Mouse (Mus musculus): ENCODE results near the gene Fam120b. TPM values are rescaled to one million over a fixed set of nuclear protein-coding genes. Genes with fewer than 3 reads are reported as not detected.

The Fam120b gene
- 13.0 and 15.3 TPM in 2 replicates for polyA plus RNA-seq (2014; fragmentation: Nextera tagmentation; extraction: Ambion mirVana)

GRCm38 (mm10) chr17:15395997-15396675 is at the start of gene Fam120b:
Gene Fam120b (plus strand): TSS chr17:15396202.
- H3K4me2 ChIP-seq = peak within 1 kb of the TSS; percentile 77
- H3K27ac ChIP-seq (ENCODE audit: low read depth, low read length) = 0 out of 2 replicates have a peak within 1 kb of the TSS, but pooled peaks have one; percentile 3
- no peaks in the 10 kb centered on the region for H3K27me3 ChIP-seq (replicated peaks; ENCODE audit: control insufficient read depth, insufficient read depth, low read length)
- H3K4me3 ChIP-seq (ENCODE audit: low read depth, low read length) = peak within 1 kb of the TSS; percentile 63
- DNase-seq (ENCODE audit: low spot score) = peak; percentile 80
- peaks cover 3% of the 10 kb centered on the region; the same call in 1 of the 2 replicates for H3K4me1 ChIP-seq (replicated peaks; ENCODE audit: control insufficient read depth, insufficient read depth, low read length)
- peak within 1 kb of the TSS; percentile 61 for H3K9ac ChIP-seq (ENCODE audit: low read depth, low read length)
- 3% methylated on average over 31 of the region's 31 CpGs for WGBS
- no peaks in the 10 kb centered on the region for H3K36me3 ChIP-seq (ENCODE audit: control insufficient read depth, insufficient read depth, low read length)
- peak; percentile 92 for ATAC-seq (replicated peaks; ENCODE audit: low FRiP score)
- H3K9me3 ChIP-seq (ENCODE audit: control insufficient read depth, low read length) = no peaks in the 10 kb centered on the region

- Histone ChIP-seq H3K9ac (ENCODE audit: low read depth, low read length) (no peak overlapping the region), H3K4me1 (replicated peaks; ENCODE audit: control insufficient read depth, insufficient read depth, low read length) (no peaks in the 10 kb centered on the region), H3K27me3 (replicated peaks; ENCODE audit: control insufficient read depth, insufficient read depth, low read length) (no peaks in the 10 kb centered on the region), H3K4me3 (ENCODE audit: low read depth, low read length) (no peak overlapping the region), H3K27ac (ENCODE audit: low read depth, low read length) (no peak overlapping the region), H3K36me3 (ENCODE audit: control insufficient read depth, insufficient read depth, low read length) (no peaks in the 10 kb centered on the region), H3K4me2 (no peak overlapping the region), H3K9me3 (ENCODE audit: control insufficient read depth, low read length) (no peaks in the 10 kb centered on the region)
- DNase-seq (ENCODE audit: low spot score) = no peak
- WGBS = 81% methylated on average over 2 of the region's 2 CpGs
- no peak for ATAC-seq (replicated peaks; ENCODE audit: low FRiP score)
Measured at GRCm38 (mm10) chr17:15350152-15350551, 45.9 kb upstream of the Fam120b start.

- Histone ChIP-seq H3K4me3 (ENCODE audit: low read depth, low read length) (no peak overlapping the region), H3K9ac (ENCODE audit: low read depth, low read length) (no peak overlapping the region), H3K27me3 (replicated peaks; ENCODE audit: control insufficient read depth, insufficient read depth, low read length) (no peaks in the 10 kb centered on the region), H3K9me3 (ENCODE audit: control insufficient read depth, low read length) (no peaks in the 10 kb centered on the region), H3K4me1 (replicated peaks; ENCODE audit: control insufficient read depth, insufficient read depth, low read length) (no peaks in the 10 kb centered on the region), H3K36me3 (ENCODE audit: control insufficient read depth, insufficient read depth, low read length) (no peaks in the 10 kb centered on the region), H3K4me2 (no peak overlapping the region), H3K27ac (ENCODE audit: low read depth, low read length) (no peak overlapping the region)
- no peak for DNase-seq (ENCODE audit: low spot score)
- ATAC-seq (replicated peaks; ENCODE audit: low FRiP score) = no peak
- WGBS = 62% methylated on average over 10 of the region's 10 CpGs
Measured at GRCm38 (mm10) chr17:15352869-15353610, 43.0 kb upstream of the Fam120b start.

- Histone ChIP-seq H3K4me3 (ENCODE audit: low read depth, low read length) (no peak overlapping the region), H3K27me3 (replicated peaks; ENCODE audit: control insufficient read depth, insufficient read depth, low read length) (no peaks in the 10 kb centered on the region), H3K36me3 (ENCODE audit: control insufficient read depth, insufficient read depth, low read length) (no peaks in the 10 kb centered on the region), H3K4me2 (no peak overlapping the region), H3K4me1 (replicated peaks; ENCODE audit: control insufficient read depth, insufficient read depth, low read length) (no peaks in the 10 kb centered on the region), H3K9ac (ENCODE audit: low read depth, low read length) (no peak overlapping the region), H3K9me3 (ENCODE audit: control insufficient read depth, low read length) (no peaks in the 10 kb centered on the region), H3K27ac (ENCODE audit: low read depth, low read length) (no peak overlapping the region)
- WGBS = 76% methylated on average over 2 of the region's 2 CpGs
- ATAC-seq (replicated peaks; ENCODE audit: low FRiP score) = no peak
- DNase-seq (ENCODE audit: low spot score) = no peak
Measured at GRCm38 (mm10) chr17:15354006-15354405, 42.0 kb upstream of the Fam120b start.

GRCm38 (mm10) chr17:15355072-15355471 is 40.9 kb upstream of the Fam120b start:
- WGBS = 86% methylated on average over 3 of the region's 3 CpGs
- Histone ChIP-seq H3K9me3 (ENCODE audit: control insufficient read depth, low read length) (no peaks in the 10 kb centered on the region), H3K9ac (ENCODE audit: low read depth, low read length) (no peak overlapping the region), H3K4me3 (ENCODE audit: low read depth, low read length) (no peak overlapping the region), H3K36me3 (ENCODE audit: control insufficient read depth, insufficient read depth, low read length) (no peaks in the 10 kb centered on the region), H3K4me2 (no peak overlapping the region), H3K27ac (ENCODE audit: low read depth, low read length) (no peak overlapping the region), H3K4me1 (replicated peaks; ENCODE audit: control insufficient read depth, insufficient read depth, low read length) (no peaks in the 10 kb centered on the region), H3K27me3 (replicated peaks; ENCODE audit: control insufficient read depth, insufficient read depth, low read length) (no peaks in the 10 kb centered on the region)
- ATAC-seq (replicated peaks; ENCODE audit: low FRiP score) (no peak), DNase-seq (ENCODE audit: low spot score) (no peak)

GRCm38 (mm10) chr17:15356526-15356925 is 39.5 kb upstream of the Fam120b start:
- no peak overlapping the region for H3K4me2 ChIP-seq
- H3K27me3 ChIP-seq (replicated peaks; ENCODE audit: control insufficient read depth, insufficient read depth, low read length) = no peaks in the 10 kb centered on the region
- no peaks in the 10 kb centered on the region for H3K9me3 ChIP-seq (ENCODE audit: control insufficient read depth, low read length)
- H3K27ac ChIP-seq (ENCODE audit: low read depth, low read length) = no peak overlapping the region
- no peak overlapping the region for H3K4me3 ChIP-seq (ENCODE audit: low read depth, low read length)
- H3K4me1 ChIP-seq (replicated peaks; ENCODE audit: control insufficient read depth, insufficient read depth, low read length) = no peaks in the 10 kb centered on the region
- DNase-seq (ENCODE audit: low spot score) = no peak
- H3K36me3 ChIP-seq (ENCODE audit: control insufficient read depth, insufficient read depth, low read length) = no peaks in the 10 kb centered on the region
- H3K9ac ChIP-seq (ENCODE audit: low read depth, low read length) = no peak overlapping the region
- no peak for ATAC-seq (replicated peaks; ENCODE audit: low FRiP score)
- 80% methylated on average over 5 of the region's 5 CpGs for WGBS

GRCm38 (mm10) chr17:15357071-15357470 is 38.9 kb upstream of the Fam120b start:
- Histone ChIP-seq H3K4me2 (no peak overlapping the region), H3K27me3 (replicated peaks; ENCODE audit: control insufficient read depth, insufficient read depth, low read length) (no peaks in the 10 kb centered on the region), H3K4me1 (replicated peaks; ENCODE audit: control insufficient read depth, insufficient read depth, low read length) (no peaks in the 10 kb centered on the region), H3K4me3 (ENCODE audit: low read depth, low read length) (no peak overlapping the region), H3K9me3 (ENCODE audit: control insufficient read depth, low read length) (no peaks in the 10 kb centered on the region), H3K36me3 (ENCODE audit: control insufficient read depth, insufficient read depth, low read length) (no peaks in the 10 kb centered on the region), H3K9ac (ENCODE audit: low read depth, low read length) (no peak overlapping the region), H3K27ac (ENCODE audit: low read depth, low read length) (no peak overlapping the region)
- 58% methylated on average over 3 of the region's 3 CpGs for WGBS
- DNase-seq (ENCODE audit: low spot score) = no peak
- no peak for ATAC-seq (replicated peaks; ENCODE audit: low FRiP score)

- H3K36me3 ChIP-seq (ENCODE audit: control insufficient read depth, insufficient read depth, low read length) = no peaks in the 10 kb centered on the region
- H3K9me3 ChIP-seq (ENCODE audit: control insufficient read depth, low read length) = no peaks in the 10 kb centered on the region
- H3K4me3 ChIP-seq (ENCODE audit: low read depth, low read length) = no peak overlapping the region
- DNase-seq (ENCODE audit: low spot score) (no peak), ATAC-seq (replicated peaks; ENCODE audit: low FRiP score) (no peak)
- H3K4me1 ChIP-seq (replicated peaks; ENCODE audit: control insufficient read depth, insufficient read depth, low read length) = no peaks in the 10 kb centered on the region
- no peak overlapping the region for H3K9ac ChIP-seq (ENCODE audit: low read depth, low read length)
- WGBS = 60% methylated on average over 3 of the region's 3 CpGs
- 0 out of 2 replicates have a peak, but pooled peaks cover 2% of the 10 kb centered on the region for H3K27me3 ChIP-seq (replicated peaks; ENCODE audit: control insufficient read depth, insufficient read depth, low read length)
- no peak overlapping the region for H3K27ac ChIP-seq (ENCODE audit: low read depth, low read length)
- no peak overlapping the region for H3K4me2 ChIP-seq
Measured at GRCm38 (mm10) chr17:15363656-15364055, 32.3 kb upstream of the Fam120b start.

Measured in liver, embryonic 11.5 days (tissue).